Mouse (Mus musculus) stomach, postnatal 0 days (tissue): Measurements from ENCODE around the gene Gpr108. TPM values are rescaled to one million over a fixed set of nuclear protein-coding genes. Genes with fewer than 3 reads are reported as not detected.
"Not testable (repeated sequence)": the region's sequence is repeated elsewhere in the genome, so short reads cannot be mapped to it uniquely, and the experiment has no call there.

Experiments
- ATAC-seq: fragments of 200-750 bp; cut with Nextera tagmentation; 2 replicates; pipeline ENCODE4 v1.8.0; 2017; ENCODE audit not compliant: low FRiP score, low TSS enrichment
- DNase-seq: peaks from one replicate; pipeline ENCODE4 v3.0.0-alpha.2; 2016; ENCODE audit warnings: low spot score
- H3K27ac ChIP-seq: fragments of 300-500 bp; sonication (generic); replicated peaks from 2 replicates; pipeline ENCODE4 v1.5.1; 2014; ENCODE audit warnings: mild to moderate bottlenecking, control low read depth
- H3K27me3 ChIP-seq: fragments of 300-500 bp; sonication (generic); 2 replicates; pipeline ENCODE4 v1.6.1; 2014; ENCODE audit warnings: low read length; ENCODE audit not compliant: control insufficient read depth, insufficient read depth
- H3K36me3 ChIP-seq: fragments of 300-500 bp; sonication (generic); 2 replicates; pipeline ENCODE4 v1.6.1; 2014; ENCODE audit warnings: low read length, mixed read lengths; ENCODE audit not compliant: control insufficient read depth, insufficient read depth
- H3K4me1 ChIP-seq: fragments of 300-500 bp; sonication (generic); replicated peaks from 2 replicates; pipeline ENCODE4 v1.6.1; 2014; ENCODE audit warnings: antibody characterized with exemption; ENCODE audit not compliant: control insufficient read depth, insufficient read depth
- H3K4me2 ChIP-seq: fragments of 300-500 bp; sonication (generic); replicated peaks from 2 replicates; pipeline ENCODE4 v1.6.1; 2014; ENCODE audit warnings: low read depth, mild to moderate bottlenecking, control low read depth, moderate library complexity
- H3K4me3 ChIP-seq: fragments of 300-500 bp; sonication (generic); 2 replicates; pipeline ENCODE4 v1.5.1; 2014; ENCODE audit warnings: low read depth, low read length, control low read depth
- H3K9ac ChIP-seq: fragments of 300-500 bp; sonication (generic); 2 replicates; pipeline ENCODE4 v1.6.1; 2014; ENCODE audit warnings: mild to moderate bottlenecking, low read length, control low read depth, mixed read lengths
- H3K9me3 ChIP-seq: fragments of 300-500 bp; sonication (generic); 2 replicates; pipeline ENCODE4 v1.6.1; 2016; ENCODE audit warnings: low read length; ENCODE audit not compliant: control insufficient read depth
- CTCF ChIP-seq: IDR thresholded peaks from 2 replicates; pipeline ENCODE4 v1.5.1; 2016; ENCODE audit warnings: antibody characterized with exemption, low read depth, mild to moderate bottlenecking, moderate library complexity
- EP300 ChIP-seq: optimal IDR thresholded peaks from 2 replicates; pipeline ENCODE3; 2016; ENCODE audit warnings: antibody characterized with exemption
- WGBS: fragments of 180-500 bp; shearing (Covaris S2); extraction: QIAGEN DNeasy Blood & Tissue Kit; methylation state at CpG from one replicate; pipeline ENCODE4 v1.1.7; 2014; 5-methylcytosine and 5-hydroxymethylcytosine counted together
- polyA plus RNA-seq: library from polyadenylated mRNA; unstranded; fragments of >200 nt; fragmentation: Nextera tagmentation; extraction: Ambion mirVana; gene quantifications from 2 replicates; pipeline ENCODE4 v1.2.1, GENCODE M21; 2015

The Gpr108 gene
- polyA plus RNA-seq, 1 experiment from 2014 or later = 48.0 TPM

- ATAC-seq = no peak
- H3K4me3 ChIP-seq = no peak overlapping the region
- TF ChIP-seq CTCF = no peak
- TF ChIP-seq EP300 = no peak
- no peaks in the 10 kb centered on the region for H3K9me3 ChIP-seq
- H3K27me3 ChIP-seq = no peaks in the 10 kb centered on the region
- no peaks in the 10 kb centered on the region for H3K36me3 ChIP-seq
- no peaks in the 10 kb centered on the region; the same call in 1 of the 2 replicates for H3K4me1 ChIP-seq
- no peak overlapping the region for H3K9ac ChIP-seq
- WGBS = 55% methylated on average over 9 of the region's 9 CpGs
- no peak overlapping the region for H3K4me2 ChIP-seq
- no peak for DNase-seq
- H3K27ac ChIP-seq = no peak overlapping the region
These were observed 31.5 kb upstream of the Gpr108 start for GRCm38 (mm10) chr17:57279591-57280224.

DNA sequence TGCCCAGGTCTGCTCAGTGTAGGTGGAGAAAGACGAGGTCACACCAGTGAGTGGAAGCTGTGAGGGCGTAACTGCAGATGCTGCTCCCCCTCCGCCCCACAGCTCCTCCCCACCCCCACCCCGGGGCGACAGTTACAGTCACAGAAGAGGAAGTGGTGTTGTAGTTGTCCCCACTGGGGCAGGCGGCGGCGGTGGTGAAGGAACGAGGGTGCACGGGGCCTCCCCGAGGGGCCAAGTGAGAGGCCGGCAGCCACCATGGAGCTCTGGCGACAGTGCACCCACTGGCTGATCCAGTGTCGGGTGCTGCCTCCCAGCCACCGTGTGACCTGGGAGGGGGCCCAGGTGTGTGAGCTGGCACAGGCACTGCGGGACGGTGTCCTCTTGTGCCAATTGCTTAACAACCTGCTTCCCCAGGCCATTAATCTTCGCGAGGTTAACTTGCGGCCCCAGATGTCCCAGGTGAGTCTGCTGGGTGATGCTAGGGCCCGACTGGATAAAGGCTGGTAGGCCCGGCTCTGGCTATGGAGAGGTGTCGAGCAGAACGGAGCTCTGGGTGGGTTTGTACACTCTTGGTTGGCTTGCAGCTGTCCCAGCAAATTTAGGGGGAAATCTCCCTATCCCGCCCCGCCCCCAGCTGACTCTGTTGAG, 30.8 kb upstream of the Gpr108 start, which contains the start of gene Vav1:
TSS of gene Vav1 (plus strand) at position 158 of the 648 bp plus-strand sequence.
- Histone ChIP-seq H3K9ac (no peak within 1 kb of the TSS), H3K4me1 (no peaks in the 10 kb centered on the region; the same call in 1 of the 2 replicates), H3K4me2 (no peak within 1 kb of the TSS; the same call in 1 of the 2 replicates), H3K36me3 (no peaks in the 10 kb centered on the region), H3K9me3 (no peaks in the 10 kb centered on the region), H3K27me3 (no peaks in the 10 kb centered on the region), H3K27ac (no peak within 1 kb of the TSS), H3K4me3 (no peak within 1 kb of the TSS)
- TF ChIP-seq EP300 (no peak), CTCF (no peak)
- 54% methylated on average over 26 of the region's 26 CpGs for WGBS
- DNase-seq (no peak), ATAC-seq (no peak)

GRCm38 (mm10) chr17:57278537-57278936, 30.3 kb upstream of the Gpr108 start:
- ATAC-seq (no peak), DNase-seq (no peak)
- TF ChIP-seq CTCF (no peak), EP300 (no peak)
- no peak overlapping the region for H3K4me3 ChIP-seq
- H3K27ac ChIP-seq = no peak overlapping the region
- H3K4me2 ChIP-seq = no peak overlapping the region
- WGBS = 68% methylated on average over 2 of the region's 2 CpGs
- H3K9ac ChIP-seq = no peak overlapping the region
- H3K27me3 ChIP-seq = no peaks in the 10 kb centered on the region
- H3K4me1 ChIP-seq = no peaks in the 10 kb centered on the region; the same call in 1 of the 2 replicates
- no peaks in the 10 kb centered on the region for H3K36me3 ChIP-seq
- no peaks in the 10 kb centered on the region for H3K9me3 ChIP-seq

GRCm38 (mm10) chr17:57277598-57278261, 29.5 kb upstream of the Gpr108 start:
- DNase-seq, ATAC-seq, H3K4me1 ChIP-seq, H3K27me3 ChIP-seq, H3K9me3 ChIP-seq, H3K9ac ChIP-seq, H3K36me3 ChIP-seq, H3K4me2 ChIP-seq, H3K4me3 ChIP-seq, H3K27ac ChIP-seq: not testable (repeated sequence)
- WGBS = 77% methylated on average over 4 of the region's 5 CpGs

- Histone ChIP-seq H3K36me3 (no peaks in the 10 kb centered on the region), H3K27me3 (no peaks in the 10 kb centered on the region), H3K4me1 (no peaks in the 10 kb centered on the region; the same call in 1 of the 2 replicates), H3K4me2 (peak overlapping the region; percentile 80), H3K9me3 (no peaks in the 10 kb centered on the region), H3K27ac (0 out of 2 replicates have a peak overlapping the region, but pooled peaks have one; percentile 8), H3K9ac (no peak overlapping the region), H3K4me3 (peak overlapping the region; percentile 65)
- WGBS = under 1% methylated on average over 20 of the region's 20 CpGs
- peak; percentile 44 for ATAC-seq
- DNase-seq = peak; percentile 72
- TF ChIP-seq CTCF = peak; percentile 91
- TF ChIP-seq EP300 = no peak
These were observed 28.4 kb upstream of the Gpr108 start for GRCm38 (mm10) chr17:57276634-57277121.
